ENCODE assay signal across 22 mouse cellular contexts in genomic region chr5:66088902-66089295, GRCm38 (mm10).
DNase-seq lines count a peak whose midpoint lies in the region; ATAC-seq and TF ChIP-seq lines count a peak whose summit lies in the region.
"Had no signal": no experiment of that assay in that cellular context is flagged by ENCODE, and none has a peak within 500 bp of the region (broad histone marks: within the 10 kb centered on the region; RNA-seq: fewer than 3 reads in every experiment).

No protein-coding gene starts in this region.

- H3K9me3 ChIP-seq in liver, embryonic 11.5 days (ENCODE audit: control insufficient read depth, low read length) = no peaks in the 10 kb centered on the region
- no peaks in the 10 kb centered on the region for H3K9me3 ChIP-seq in CH12.LX (replicated peaks; ENCODE audit: low read length)
- H3K9me3 ChIP-seq: embryonic facial prominence, embryonic 12.5 days; embryonic facial prominence, embryonic 15.5 days; forebrain, embryonic 15.5 days; hindbrain, embryonic 12.5 days; hindbrain, embryonic 15.5 days had no signal

- in situ Hi-C loops in CH12.LX (cut with MboI; ENCODE audit: low pct_ligation_motif_present, low pct_unique_long_range_greater_than_20kb, low sequenced_read_pairs) = no loop called here

- peaks cover 33% of the 10 kb centered on the region; the same call in 1 of the 2 replicates for H3K79me2 ChIP-seq in liver, adult 2 months (ENCODE audit: control insufficient read depth, insufficient read depth, low read length)
- H3K79me2 ChIP-seq in CH12.LX (replicated peaks; ENCODE audit: control insufficient read depth, extremely low read depth, insufficient read depth, poor library complexity, severe bottlenecking) = peaks cover 10% of the 10 kb centered on the region; the same call in 1 of the 2 replicates

- no peaks in the 10 kb centered on the region for H3K36me3 ChIP-seq in liver, adult 2 months (ENCODE audit: control insufficient read depth, insufficient read depth, low read length)
- H3K36me3 ChIP-seq in liver, embryonic 11.5 days (ENCODE audit: control insufficient read depth, insufficient read depth, low read length) = no peaks in the 10 kb centered on the region
- H3K36me3 ChIP-seq in CH12.LX (replicated peaks in 1 of 2; ENCODE audit: control insufficient read depth in 1 of 2, insufficient read depth in 1 of 2, low read length in 1 of 2) = peaks cover 0 to 5% of the 10 kb centered on the region in 2 experiments
- no peaks in the 10 kb centered on the region for H3K36me3 ChIP-seq in small intestine, adult 2 months (ENCODE audit: control insufficient read depth, insufficient read depth, low read length)
- H3K36me3 ChIP-seq: embryonic facial prominence, embryonic 12.5 days; embryonic facial prominence, embryonic 15.5 days; forebrain, embryonic 15.5 days; hindbrain, embryonic 12.5 days; hindbrain, embryonic 15.5 days had no signal

- TF ChIP-seq POLR2A in liver, adult 2 months (IDR thresholded peaks at IDR 0.05; ENCODE audit: extremely low read depth, insufficient read depth, low read length) = no peak
- TF ChIP-seq POLR2A in CH12.LX (IDR thresholded peaks at IDR 0.05; ENCODE audit: low read depth, low read length) = no peak
- TF ChIP-seq POLR2A in bone marrow macrophage, adult 2 months (IDR thresholded peaks at IDR 0.05; ENCODE audit: borderline replicate concordance, low read depth, low read length) = no peak
- TF ChIP-seq POLR2A in small intestine, adult 2 months (IDR thresholded peaks at IDR 0.05; ENCODE audit: low read depth, low read length) = no peak

- no peak for ATAC-seq in liver, embryonic 11.5 days (replicated peaks; ENCODE audit: low FRiP score)
- ATAC-seq: forebrain, embryonic 15.5 days had no signal

- H3K4me1 ChIP-seq in liver, adult 2 months (ENCODE audit: control insufficient read depth, insufficient read depth, low read length) = peaks cover 39% of the 10 kb centered on the region
- H3K4me1 ChIP-seq in liver, embryonic 11.5 days (replicated peaks; ENCODE audit: control insufficient read depth, insufficient read depth, low read length) = no peaks in the 10 kb centered on the region
- peaks cover 23 to 48% of the 10 kb centered on the region in 2 experiments for H3K4me1 ChIP-seq in CH12.LX (ENCODE audit: control insufficient read depth in 1 of 2, insufficient read depth in 2 of 2)
- H3K4me1 ChIP-seq in bone marrow macrophage, adult 2 months (ENCODE audit: control insufficient read depth, insufficient read depth, low read length) = peaks cover 61% of the 10 kb centered on the region
- peaks cover 13% of the 10 kb centered on the region for H3K4me1 ChIP-seq in small intestine, adult 2 months (ENCODE audit: control insufficient read depth, insufficient read depth, insufficient read length, low read length)
- H3K4me1 ChIP-seq: forebrain, embryonic 15.5 days; hindbrain, embryonic 12.5 days; hindbrain, embryonic 15.5 days had no signal

- TF ChIP-seq EP300 in CH12.LX (IDR thresholded peaks at IDR 0.05; ENCODE audit: low read length) = no peak

- TF ChIP-seq RAD21 in CH12.LX (IDR thresholded peaks at IDR 0.05; ENCODE audit: low read depth, low read length) = no peak

- WGBS in liver, adult 2 months = 25% methylated on average over 5 of the region's 5 CpGs
- 85% methylated on average over 5 of the region's 5 CpGs for WGBS in liver, embryonic 11.5 days
- WGBS in small intestine, adult 2 months = 47% methylated on average over 5 of the region's 5 CpGs

- no peaks in the 10 kb centered on the region for H3K27me3 ChIP-seq in liver, adult 2 months (ENCODE audit: control insufficient read depth, insufficient read depth, low read length)
- H3K27me3 ChIP-seq in liver, embryonic 11.5 days (replicated peaks; ENCODE audit: control insufficient read depth, insufficient read depth, low read length) = no peaks in the 10 kb centered on the region
- H3K27me3 ChIP-seq in CH12.LX (replicated peaks) = no peaks in the 10 kb centered on the region
- H3K27me3 ChIP-seq in small intestine, adult 2 months (ENCODE audit: control insufficient read depth, insufficient read depth, low read length) = no peaks in the 10 kb centered on the region
- H3K27me3 ChIP-seq: embryonic facial prominence, embryonic 12.5 days; embryonic facial prominence, embryonic 15.5 days; forebrain, embryonic 15.5 days; hindbrain, embryonic 12.5 days; hindbrain, embryonic 15.5 days had no signal

- H3K4me2 ChIP-seq in liver, embryonic 11.5 days = no peak overlapping the region
- H3K4me2 ChIP-seq in CH12.LX (ENCODE audit: insufficient read depth, low read depth, poor library complexity, severe bottlenecking) = peak overlapping the region; percentile 35; the same call in 1 of the 2 replicates
- H3K4me2 ChIP-seq: embryonic facial prominence, embryonic 12.5 days; embryonic facial prominence, embryonic 15.5 days; forebrain, embryonic 15.5 days; heart, embryonic 11.5 days; hindbrain, embryonic 12.5 days; hindbrain, embryonic 15.5 days had no signal

- no peak for TF ChIP-seq CTCF in liver, adult 2 months (IDR thresholded peaks at IDR 0.05; ENCODE audit: low read depth, low read length)
- TF ChIP-seq CTCF in CH12.LX (conservative IDR thresholded peaks at IDR 0.05 in 1 of 2, IDR thresholded peaks at IDR 0.05 in 1 of 2; ENCODE audit: low read depth in 2 of 2, low read length in 2 of 2) = no peak
- no peak for TF ChIP-seq CTCF in bone marrow macrophage, adult 2 months (IDR thresholded peaks at IDR 0.05; ENCODE audit: low read depth, low read length)
- no peak for TF ChIP-seq CTCF in small intestine, adult 2 months (IDR thresholded peaks at IDR 0.05; ENCODE audit: extremely low read depth, insufficient read length, insufficient replicate concordance, low read depth, low read length)

- H3K27ac ChIP-seq in liver, adult 2 months (replicated peaks; ENCODE audit: insufficient read depth, low read depth, low read length) = peak overlapping the region; percentile 99
- no peak overlapping the region for H3K27ac ChIP-seq in liver, embryonic 11.5 days (ENCODE audit: low read depth, low read length)
- peak overlapping the region; percentile 85 for H3K27ac ChIP-seq in CH12.LX (ENCODE audit: insufficient read depth, low read depth)
- peak overlapping the region; percentile 90 for H3K27ac ChIP-seq in bone marrow macrophage, adult 2 months (ENCODE audit: insufficient read depth, low read depth, low read length)
- H3K27ac ChIP-seq in small intestine, adult 2 months (ENCODE audit: insufficient read depth, low read depth, low read length) = peak overlapping the region; percentile 20; the same call in 1 of the 2 replicates
- H3K27ac ChIP-seq: embryonic facial prominence, embryonic 12.5 days; embryonic facial prominence, embryonic 15.5 days; forebrain, embryonic 15.5 days; hindbrain, embryonic 12.5 days; hindbrain, embryonic 15.5 days had no signal

- H3K4me3 ChIP-seq in liver, adult 2 months (ENCODE audit: insufficient read depth, low read depth, low read length) = no peak overlapping the region
- no peak overlapping the region for H3K4me3 ChIP-seq in liver, embryonic 11.5 days (ENCODE audit: low read depth, low read length)
- peak overlapping the region in 1 of 3 experiments; percentile 28 for H3K4me3 ChIP-seq in CH12.LX (replicated peaks in 1 of 3; ENCODE audit: low read depth in 2 of 3, low read length in 2 of 3, poor library complexity in 1 of 3)
- peak overlapping the region; percentile 42 for H3K4me3 ChIP-seq in bone marrow macrophage, adult 2 months (ENCODE audit: insufficient read depth, low read length)
- no peak overlapping the region for H3K4me3 ChIP-seq in small intestine, adult 2 months (ENCODE audit: low read depth, low read length)
- H3K4me3 ChIP-seq: embryonic facial prominence, embryonic 12.5 days; embryonic facial prominence, embryonic 15.5 days; forebrain, embryonic 15.5 days; hindbrain, embryonic 12.5 days; hindbrain, embryonic 15.5 days had no signal

- dilution Hi-C loops in CH12.LX (cut with MboI; ENCODE audit: extremely low pct_ligation_motif_present, extremely low pct_unique_long_range_greater_than_20kb, low sequenced_read_pairs) = no loop called here

- peak; percentile 85 for DNase-seq in liver, adult 2 months (ENCODE audit: extremely low read depth, low read depth, low spot score)
- no peak for DNase-seq in liver, embryonic 11.5 days (ENCODE audit: low spot score)
- DNase-seq in CH12.LX (ENCODE audit: extremely low read depth) = no peak
- DNase-seq in yolk sac, embryonic 10.5 days (ENCODE audit: low spot score) = no peak
- DNase-seq in layer of hippocampus, postnatal 10 days (ENCODE audit: low spot score in 2 of 2) = no peak
- DNase-seq: adrenal gland, adult 8-10 months; adrenal gland, postnatal 25 days; B cell, adult 2 months; cerebellum, adult 11 months; cerebellum, adult 2 months; cerebellum, adult 9-11 months; cerebellum, postnatal 25 days; gastrocnemius, postnatal 10 days; heart, adult 11 months had no signal

- H3K9ac ChIP-seq in liver, adult 2 months (ENCODE audit: low read depth, low read length) = peak overlapping the region; percentile 70
- no peak overlapping the region for H3K9ac ChIP-seq in liver, embryonic 11.5 days (ENCODE audit: low read depth, low read length)
- H3K9ac ChIP-seq in CH12.LX (ENCODE audit: insufficient read depth, low read depth) = peak overlapping the region; percentile 32; the same call in 1 of the 2 replicates
- H3K9ac ChIP-seq: embryonic facial prominence, embryonic 12.5 days; embryonic facial prominence, embryonic 15.5 days; forebrain, embryonic 15.5 days; hindbrain, embryonic 12.5 days; hindbrain, embryonic 15.5 days had no signal

TF ChIP-seq in CH12.LX, 34 proteins besides CTCF, POLR2A, EP300 and RAD21:
- no peak for TF ChIP-seq GABPA (IDR thresholded peaks at IDR 0.05; ENCODE audit: insufficient replicate concordance, low read depth, low read length)
- TF ChIP-seq NELFE (IDR thresholded peaks at IDR 0.05; ENCODE audit: low read depth, low read length) = no peak
- TF ChIP-seq SIN3A (IDR thresholded peaks at IDR 0.05; ENCODE audit: low read length) = no peak
- no peak for TF ChIP-seq RCOR1 (conservative IDR thresholded peaks at IDR 0.05; ENCODE audit: low read depth, low read length)
- no peak for TF ChIP-seq SMC3 (IDR thresholded peaks at IDR 0.05; ENCODE audit: low read depth, low read length)
- TF ChIP-seq MAFK (IDR thresholded peaks at IDR 0.05; ENCODE audit: insufficient replicate concordance, low read length) = no peak
- TF ChIP-seq NRF1 (IDR thresholded peaks at IDR 0.05; ENCODE audit: low read depth, low read length) = no peak
